8 mouse cellular contexts compared by ENCODE assay signal in the genomic region with DNA sequence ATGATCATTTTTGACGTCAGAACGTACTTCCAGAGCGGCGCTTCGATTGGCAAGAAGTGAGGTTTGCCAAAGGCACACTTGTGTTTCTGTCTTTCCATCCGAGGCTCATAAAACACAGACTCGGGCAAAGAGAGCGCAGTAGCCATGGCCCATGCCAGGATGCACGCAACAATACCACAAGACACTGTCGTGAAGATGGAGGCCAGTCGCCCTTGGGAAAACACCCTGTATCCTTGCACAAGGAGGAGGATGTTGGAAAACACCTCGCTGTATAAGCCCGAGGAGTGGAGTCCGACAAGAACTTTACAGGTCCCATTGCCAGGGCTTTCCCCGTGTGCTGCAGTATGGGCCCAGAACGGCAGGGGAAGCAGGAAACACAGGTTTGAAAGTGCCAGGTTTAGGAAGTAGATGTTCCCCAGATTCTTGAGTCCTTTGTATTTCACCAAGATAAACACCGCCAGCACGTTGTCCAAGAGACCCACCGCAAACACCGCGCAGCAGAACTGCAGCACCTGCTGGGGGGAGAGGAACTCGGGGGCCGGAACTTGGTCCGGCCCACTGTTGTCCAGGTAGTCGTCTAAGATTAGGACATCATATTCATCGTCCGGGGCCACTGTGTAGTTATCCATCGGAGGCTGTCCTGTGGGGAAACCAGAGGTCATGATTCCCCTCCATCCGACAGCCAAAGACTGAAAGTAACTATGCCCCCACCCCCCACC. TPM values are rescaled to one million over a fixed set of nuclear protein-coding genes. Genes with fewer than 3 reads are reported as not detected.
DNase-seq lines count a peak whose midpoint lies in the region; ATAC-seq lines count a peak whose summit lies in the region.

No protein-coding gene starts in this region.

- H3K9me3 ChIP-seq in embryonic facial prominence, embryonic 14.5 days (ENCODE audit: control insufficient read depth, low read length), result no peaks in the 10 kb centered on the region
- no peaks in the 10 kb centered on the region for H3K9me3 ChIP-seq in intestine, embryonic 16.5 days (ENCODE audit: control insufficient read depth, low read length)
- no peaks in the 10 kb centered on the region for H3K9me3 ChIP-seq in midbrain, embryonic 15.5 days

- H3K9ac ChIP-seq in embryonic facial prominence, embryonic 14.5 days (ENCODE audit: low read depth, low read length), result peak overlapping the region; percentile 51
- H3K9ac ChIP-seq in intestine, embryonic 16.5 days (ENCODE audit: low read depth, low read length), result peak overlapping the region; percentile 65
- no peak overlapping the region for H3K9ac ChIP-seq in midbrain, embryonic 15.5 days

- no peaks in the 10 kb centered on the region for H3K27me3 ChIP-seq in embryonic facial prominence, embryonic 14.5 days (replicated peaks; ENCODE audit: control insufficient read depth, insufficient read depth, low read length)
- no peaks in the 10 kb centered on the region for H3K27me3 ChIP-seq in intestine, embryonic 16.5 days (replicated peaks; ENCODE audit: control insufficient read depth, insufficient read depth, low read length)
- H3K27me3 ChIP-seq in midbrain, embryonic 15.5 days (replicated peaks), result no peaks in the 10 kb centered on the region

- H3K27ac ChIP-seq in embryonic facial prominence, embryonic 14.5 days (replicated peaks; ENCODE audit: low read depth, low read length), result no peak overlapping the region
- no peak overlapping the region for H3K27ac ChIP-seq in intestine, embryonic 16.5 days (ENCODE audit: low read length)
- H3K27ac ChIP-seq in midbrain, embryonic 15.5 days, result no peak overlapping the region

- DNase-seq in spleen, adult 12 weeks (ENCODE audit: low spot score), result peak; percentile 29
- no peak for DNase-seq in spleen, postnatal 36 days (ENCODE audit: low spot score in 2 of 2)
- no peak for DNase-seq in embryonic facial prominence, embryonic 14.5 days (ENCODE audit: low spot score)
- no peak for DNase-seq in embryo, embryonic 11 days
- no peak for DNase-seq in layer of hippocampus, postnatal 36 days
- DNase-seq in layer of hippocampus, postnatal 25 days (ENCODE audit: extremely low spot score in 1 of 2, low spot score in 1 of 2), result no peak

- H3K36me3 ChIP-seq in embryonic facial prominence, embryonic 14.5 days (ENCODE audit: control insufficient read depth, insufficient read depth, low read length), result no peaks in the 10 kb centered on the region
- no peaks in the 10 kb centered on the region for H3K36me3 ChIP-seq in intestine, embryonic 16.5 days (ENCODE audit: control insufficient read depth, insufficient read depth, low read length)
- H3K36me3 ChIP-seq in midbrain, embryonic 15.5 days (replicated peaks), result no peaks in the 10 kb centered on the region

- H3K4me2 ChIP-seq in embryonic facial prominence, embryonic 14.5 days (ENCODE audit: low read depth, low read length), result peak overlapping the region; percentile 85
- H3K4me2 ChIP-seq in intestine, embryonic 16.5 days (ENCODE audit: low read depth, low read length), result peak overlapping the region; percentile 75
- H3K4me2 ChIP-seq in midbrain, embryonic 15.5 days, result peak overlapping the region; percentile 11

- H3K4me3 ChIP-seq in embryonic facial prominence, embryonic 14.5 days (ENCODE audit: low read depth, low read length), result peak overlapping the region; percentile 36
- peak overlapping the region; percentile 51 for H3K4me3 ChIP-seq in intestine, embryonic 16.5 days (ENCODE audit: low read length)
- H3K4me3 ChIP-seq in midbrain, embryonic 15.5 days, result no peak overlapping the region

- 69% methylated on average over 29 of the region's 29 CpGs for WGBS in embryonic facial prominence, embryonic 14.5 days
- 47% methylated on average over 29 of the region's 29 CpGs for WGBS in intestine, embryonic 16.5 days
- 83% methylated on average over 29 of the region's 29 CpGs for WGBS in midbrain, embryonic 15.5 days

- peaks cover 5% of the 10 kb centered on the region; the same call in 1 of the 2 replicates for H3K4me1 ChIP-seq in embryonic facial prominence, embryonic 14.5 days (ENCODE audit: control insufficient read depth, insufficient read depth, low read length)
- H3K4me1 ChIP-seq in intestine, embryonic 16.5 days (ENCODE audit: control insufficient read depth, insufficient read depth, low read length), result peaks cover 12% of the 10 kb centered on the region; the same call in 1 of the 2 replicates
- H3K4me1 ChIP-seq in midbrain, embryonic 15.5 days, result no peaks in the 10 kb centered on the region

- no peak for ATAC-seq in embryonic facial prominence, embryonic 14.5 days (ENCODE audit: low read depth)
- ATAC-seq in intestine, embryonic 16.5 days, result peak; percentile 34
- no peak for ATAC-seq in midbrain, embryonic 15.5 days (replicated peaks)

RNA-seq across cellular contexts. Expression of gene Ccrl2, which starts 1.4 kb away (rescaled TPM):
- 0.35 and 0.97 TPM in 2 replicates for polyA plus RNA-seq in embryonic facial prominence, embryonic 14.5 days (2014; fragmentation: Nextera tagmentation; extraction: Ambion mirVana)
- 1.9 and 2.5 TPM in 2 replicates for polyA plus RNA-seq in intestine, embryonic 16.5 days (2015; fragmentation: Nextera tagmentation; extraction: Ambion mirVana)
- 1.1 and 1.2 TPM in 2 replicates for polyA plus RNA-seq in midbrain, embryonic 15.5 days (2015; fragmentation: Nextera tagmentation; extraction: Ambion mirVana)
- total RNA-seq in layer of hippocampus, postnatal 36 days (2021), result under 1 TPM; 0.86 to 0.90 TPM
- total RNA-seq in layer of hippocampus, postnatal 25 days (2021), result 1 to 10 TPM in 1 of 2 experiments, under 1 TPM in 1; 0.89 to 1.0 TPM

RNA-seq across cellular contexts. Expression of gene Ltf, which starts 36.9 kb away (rescaled TPM):
- 3.0 and 4.2 TPM in 2 replicates for polyA plus RNA-seq in embryonic facial prominence, embryonic 14.5 days (2014; fragmentation: Nextera tagmentation; extraction: Ambion mirVana)
- polyA plus RNA-seq in intestine, embryonic 16.5 days (2015; fragmentation: Nextera tagmentation; extraction: Ambion mirVana), result 3.2 and 3.4 TPM in 2 replicates
- polyA plus RNA-seq in midbrain, embryonic 15.5 days (2015; fragmentation: Nextera tagmentation; extraction: Ambion mirVana), result 1.4 and 1.9 TPM in 2 replicates
- under 1 TPM; 0.30 to 0.63 TPM for total RNA-seq in layer of hippocampus, postnatal 36 days (2021)
- under 1 TPM in 1 of 2 experiments, not detected in 1; 0.34 TPM for total RNA-seq in layer of hippocampus, postnatal 25 days (2021)

Comparison
In these comparisons a context has a peak if more than half of its experiments do, and no peak if none do; other contexts are left out.
1. H3K4me2 ChIP-seq: peak in every context shown above with its lines; median percentile 85 in embryonic facial prominence, embryonic 14.5 days; 75 in intestine, embryonic 16.5 days; 11 in midbrain, embryonic 15.5 days.